Mouse (Mus musculus) neural tube, embryonic 15.5 days (tissue): ENCODE data around the gene Stxbp6. TPM values are rescaled to one million over a fixed set of nuclear protein-coding genes. Genes with fewer than 3 reads are reported as not detected.

Experiments used
- ATAC-seq: fragments of 200-750 bp; cut with Nextera tagmentation; 2 replicates; pipeline ENCODE4 v1.8.0; 2017; ENCODE audit warnings: mild to moderate bottlenecking, moderate TSS enrichment, moderate library complexity; ENCODE audit not compliant: low FRiP score
- H3K27ac ChIP-seq: fragments of 300-500 bp; sonication (generic); replicated peaks from 2 replicates; pipeline ENCODE4 v1.5.1; 2015; ENCODE audit warnings: mild to moderate bottlenecking, inconsistent platforms
- H3K27me3 ChIP-seq: fragments of 300-500 bp; sonication (generic); replicated peaks from 2 replicates; pipeline ENCODE4 v1.6.1; 2015; ENCODE audit warnings: inconsistent platforms
- H3K36me3 ChIP-seq: fragments of 300-500 bp; sonication (generic); 2 replicates; pipeline ENCODE4 v1.6.1; 2015; ENCODE audit warnings: inconsistent platforms
- H3K4me1 ChIP-seq: fragments of 300-500 bp; sonication (generic); 2 replicates; pipeline ENCODE4 v1.6.1; 2015; ENCODE audit warnings: inconsistent platforms
- H3K4me2 ChIP-seq: fragments of 300-500 bp; sonication (generic); 2 replicates; pipeline ENCODE4 v1.6.1; 2015; ENCODE audit warnings: inconsistent platforms, mild to moderate bottlenecking, moderate library complexity
- H3K4me3 ChIP-seq: fragments of 300-500 bp; sonication (generic); replicated peaks from 2 replicates; pipeline ENCODE4 v1.5.1; 2015; ENCODE audit warnings: mild to moderate bottlenecking, inconsistent platforms
- H3K9ac ChIP-seq: fragments of 300-500 bp; sonication (generic); replicated peaks from 2 replicates; pipeline ENCODE4 v1.6.1; 2015; ENCODE audit warnings: mild to moderate bottlenecking, inconsistent platforms
- H3K9me3 ChIP-seq: fragments of 300-500 bp; sonication (generic); replicated peaks from 2 replicates; pipeline ENCODE4 v1.6.1; 2016; ENCODE audit warnings: inconsistent platforms
- WGBS: fragments of 180-500 bp; shearing (Covaris S2); methylation state at CpG from one replicate; pipeline ENCODE4 v1.1.7; 2015; ENCODE audit warnings: mixed read lengths; 5-methylcytosine and 5-hydroxymethylcytosine counted together
- polyA plus RNA-seq: library from polyadenylated mRNA; unstranded; fragments of >200 nt; fragmentation: Nextera tagmentation; extraction: Ambion mirVana; gene quantifications from 2 replicates; pipeline ENCODE4 v1.2.1, GENCODE M21; 2015

Stxbp6 gene
- polyA plus RNA-seq, 1 experiment from 2014 or later: 19.1 TPM

- WGBS: 90% methylated on average over 4 of the region's 4 CpGs
Observed at GRCm38 (mm10) chr12:44940325-44940724, 134.2 kb downstream of the Stxbp6 start.

GRCm38 (mm10) chr12:44939106-44939505 lies 135.4 kb downstream of the Stxbp6 start:
- Histone ChIP-seq H3K36me3 (no peaks in the 10 kb centered on the region), H3K9me3 (no peaks in the 10 kb centered on the region), H3K27ac (no peak overlapping the region), H3K27me3 (no peaks in the 10 kb centered on the region), H3K4me2 (no peak overlapping the region), H3K4me3 (no peak overlapping the region), H3K9ac (no peak overlapping the region), H3K4me1 (no peaks in the 10 kb centered on the region)
- WGBS: 85% methylated on average over 8 of the region's 8 CpGs
- ATAC-seq: no peak

More at GRCm38 (mm10) chr12:44940325-44940724, 134.2 kb downstream of the Stxbp6 start:
- no peak overlapping the region for H3K9ac ChIP-seq
- no peaks in the 10 kb centered on the region for H3K27me3 ChIP-seq
- H3K4me2 ChIP-seq: no peak overlapping the region
- H3K4me3 ChIP-seq: no peak overlapping the region
- no peak for ATAC-seq
- no peak overlapping the region for H3K27ac ChIP-seq
- H3K36me3 ChIP-seq: no peaks in the 10 kb centered on the region
- H3K9me3 ChIP-seq: no peaks in the 10 kb centered on the region
- H3K4me1 ChIP-seq: no peaks in the 10 kb centered on the region

- no peaks in the 10 kb centered on the region for H3K9me3 ChIP-seq
- no peak overlapping the region for H3K4me3 ChIP-seq
- 88% methylated on average over 6 of the region's 6 CpGs for WGBS
- H3K4me2 ChIP-seq: no peak overlapping the region
- no peaks in the 10 kb centered on the region for H3K27me3 ChIP-seq
- H3K4me1 ChIP-seq: no peaks in the 10 kb centered on the region; the same call in 1 of the 2 replicates
- no peak for ATAC-seq
- H3K27ac ChIP-seq: no peak overlapping the region
- H3K36me3 ChIP-seq: no peaks in the 10 kb centered on the region
- H3K9ac ChIP-seq: no peak overlapping the region
Observed at GRCm38 (mm10) chr12:44932954-44933353, 141.6 kb downstream of the Stxbp6 start.

- H3K27ac ChIP-seq: no peak overlapping the region
- ATAC-seq: no peak
- H3K4me1 ChIP-seq: no peaks in the 10 kb centered on the region; the same call in 1 of the 2 replicates
- no peak overlapping the region for H3K9ac ChIP-seq
- no peak overlapping the region for H3K4me3 ChIP-seq
- H3K9me3 ChIP-seq: no peaks in the 10 kb centered on the region
- 78% methylated on average over 7 of the region's 7 CpGs for WGBS
- no peaks in the 10 kb centered on the region for H3K36me3 ChIP-seq
- H3K4me2 ChIP-seq: no peak overlapping the region
- H3K27me3 ChIP-seq: no peaks in the 10 kb centered on the region
Observed at GRCm38 (mm10) chr12:44931716-44932115, 142.8 kb downstream of the Stxbp6 start.

GRCm38 (mm10) chr12:44928456-44928855 lies 146.1 kb downstream of the Stxbp6 start:
- Histone ChIP-seq H3K4me3 (no peak overlapping the region), H3K4me1 (no peaks in the 10 kb centered on the region; the same call in 1 of the 2 replicates), H3K36me3 (no peaks in the 10 kb centered on the region), H3K9ac (no peak overlapping the region), H3K27ac (no peak overlapping the region), H3K27me3 (no peaks in the 10 kb centered on the region), H3K9me3 (no peaks in the 10 kb centered on the region), H3K4me2 (no peak overlapping the region)
- no peak for ATAC-seq
- 42% methylated on average over 3 of the region's 3 CpGs for WGBS

- WGBS: 83% methylated on average over 3 of the region's 3 CpGs
- no peak for ATAC-seq
Observed at GRCm38 (mm10) chr12:44925901-44926300, 148.6 kb downstream of the Stxbp6 start.

GRCm38 (mm10) chr12:44923273-44923672 lies 151.2 kb downstream of the Stxbp6 start:
- Histone ChIP-seq H3K4me2 (no peak overlapping the region), H3K4me3 (no peak overlapping the region), H3K9me3 (no peaks in the 10 kb centered on the region), H3K9ac (no peak overlapping the region), H3K4me1 (no peaks in the 10 kb centered on the region), H3K27ac (no peak overlapping the region), H3K27me3 (no peaks in the 10 kb centered on the region), H3K36me3 (no peaks in the 10 kb centered on the region)
- ATAC-seq: no peak
- 99% methylated on average over 3 of the region's 3 CpGs for WGBS

More at GRCm38 (mm10) chr12:44925901-44926300, 148.6 kb downstream of the Stxbp6 start:
- Histone ChIP-seq H3K27ac (no peak overlapping the region), H3K27me3 (no peaks in the 10 kb centered on the region), H3K4me1 (no peaks in the 10 kb centered on the region), H3K4me3 (no peak overlapping the region), H3K9ac (no peak overlapping the region), H3K4me2 (no peak overlapping the region), H3K9me3 (no peaks in the 10 kb centered on the region), H3K36me3 (no peaks in the 10 kb centered on the region)

- Histone ChIP-seq H3K9ac (no peak overlapping the region), H3K27me3 (no peaks in the 10 kb centered on the region), H3K4me3 (no peak overlapping the region), H3K27ac (no peak overlapping the region), H3K36me3 (no peaks in the 10 kb centered on the region), H3K4me2 (no peak overlapping the region), H3K9me3 (no peaks in the 10 kb centered on the region), H3K4me1 (no peaks in the 10 kb centered on the region)
- no peak for ATAC-seq
- WGBS: 83% methylated on average over 4 of the region's 4 CpGs
Observed at GRCm38 (mm10) chr12:44922241-44922640, 152.3 kb downstream of the Stxbp6 start.

GRCm38 (mm10) chr12:44919613-44920012 lies 154.9 kb downstream of the Stxbp6 start:
- H3K4me3 ChIP-seq: no peak overlapping the region
- no peak overlapping the region for H3K9ac ChIP-seq
- no peaks in the 10 kb centered on the region for H3K9me3 ChIP-seq
- H3K4me1 ChIP-seq: no peaks in the 10 kb centered on the region
- H3K36me3 ChIP-seq: no peaks in the 10 kb centered on the region
- H3K27me3 ChIP-seq: no peaks in the 10 kb centered on the region
- ATAC-seq: no peak
- 95% methylated on average over 2 of the region's 2 CpGs for WGBS
- no peak overlapping the region for H3K4me2 ChIP-seq
- H3K27ac ChIP-seq: no peak overlapping the region

- no peaks in the 10 kb centered on the region for H3K9me3 ChIP-seq
- 94% methylated on average over 2 of the region's 2 CpGs for WGBS
- H3K4me1 ChIP-seq: no peaks in the 10 kb centered on the region
- no peak overlapping the region for H3K27ac ChIP-seq
- no peaks in the 10 kb centered on the region for H3K36me3 ChIP-seq
- H3K4me3 ChIP-seq: no peak overlapping the region
- H3K4me2 ChIP-seq: no peak overlapping the region
- ATAC-seq: no peak
- H3K9ac ChIP-seq: no peak overlapping the region
- no peaks in the 10 kb centered on the region for H3K27me3 ChIP-seq
Observed at GRCm38 (mm10) chr12:44918929-44919328, 155.6 kb downstream of the Stxbp6 start.

GRCm38 (mm10) chr12:44913854-44914253 lies 160.7 kb downstream of the Stxbp6 start:
- no peak for ATAC-seq

GRCm38 (mm10) chr12:44908028-44908702 lies 166.3 kb downstream of the Stxbp6 start:
- H3K4me3 ChIP-seq: no peak overlapping the region
- no peak overlapping the region for H3K4me2 ChIP-seq
- H3K9me3 ChIP-seq: no peaks in the 10 kb centered on the region
- no peaks in the 10 kb centered on the region for H3K4me1 ChIP-seq
- no peaks in the 10 kb centered on the region for H3K36me3 ChIP-seq
- H3K9ac ChIP-seq: no peak overlapping the region
- H3K27ac ChIP-seq: no peak overlapping the region
- no peak for ATAC-seq
- no peaks in the 10 kb centered on the region for H3K27me3 ChIP-seq
- WGBS: 86% methylated on average over 3 of the region's 3 CpGs

More at GRCm38 (mm10) chr12:44913854-44914253, 160.7 kb downstream of the Stxbp6 start:
- H3K27me3 ChIP-seq: no peaks in the 10 kb centered on the region
- no peaks in the 10 kb centered on the region for H3K4me1 ChIP-seq
- H3K36me3 ChIP-seq: no peaks in the 10 kb centered on the region
- 86% methylated on average over 4 of the region's 4 CpGs for WGBS
- H3K4me3 ChIP-seq: no peak overlapping the region
- no peaks in the 10 kb centered on the region for H3K9me3 ChIP-seq
- H3K27ac ChIP-seq: no peak overlapping the region
- no peak overlapping the region for H3K9ac ChIP-seq
- no peak overlapping the region for H3K4me2 ChIP-seq
